Mouse (Mus musculus) G1E (cell line): ENCODE measurements around the gene Gm11236.
"Not testable (repeated sequence)": the region's sequence is repeated elsewhere in the genome, so short reads cannot be mapped to it uniquely, and the experiment has no call there.

ENCODE experiments used
- CTCF ChIP-seq: IDR thresholded peaks from 2 replicates; pipeline ENCODE4 v1.5.1; 2012; ENCODE audit warnings: low read depth, low read length, inconsistent platforms, mixed read lengths
- GATA1 ChIP-seq: IDR thresholded peaks from 2 replicates; pipeline ENCODE4 v1.6.1; 2012; ENCODE audit warnings: borderline replicate concordance, low read length, inconsistent platforms, mixed read lengths
- GATA2 ChIP-seq: IDR thresholded peaks from 2 replicates; pipeline ENCODE4 v1.6.1; 2012; ENCODE audit warnings: low read depth, low read length, inconsistent platforms, borderline replicate concordance
- POLR2AphosphoS5 ChIP-seq: IDR thresholded peaks from 2 replicates; pipeline ENCODE4 v1.6.1; 2012; ENCODE audit warnings: low read depth, low read length, inconsistent platforms; ENCODE audit not compliant: insufficient replicate concordance
- TAL1 ChIP-seq: conservative IDR thresholded peaks from 2 replicates; pipeline ENCODE4 v1.6.1; 2012; ENCODE audit warnings: low read depth, low read length, inconsistent platforms, mixed read lengths

DNA sequence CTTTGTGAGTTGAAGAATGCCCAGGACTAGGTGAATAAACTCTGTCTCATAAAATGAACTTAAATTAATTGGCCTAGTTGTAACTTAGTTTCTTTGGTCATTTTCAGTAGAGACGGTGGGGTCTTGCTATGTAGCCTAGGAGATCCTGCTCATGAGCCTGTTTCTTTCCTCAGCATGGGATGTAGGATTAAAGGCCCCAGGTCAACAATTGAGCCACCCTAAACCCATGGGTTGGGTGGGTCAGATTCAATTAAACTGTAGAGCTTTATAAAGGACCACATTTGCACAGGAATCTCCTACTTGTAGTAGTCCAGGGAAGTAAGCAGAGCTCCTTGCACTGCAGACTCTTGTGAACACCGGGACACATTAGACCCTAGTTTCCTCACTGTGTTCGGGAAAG, 15.2 kb upstream of the Gm11236 start, which contains the start of gene Gm11237:
- TF ChIP-seq CTCF, GATA1, POLR2AphosphoS5, TAL1, GATA2: not testable (repeated sequence)
